Mouse (Mus musculus): ENCODE measurements at regions not wholly inside any gene's neighbourhood (a gene's known extent, or its start where the extent isn't known, plus 50 kb on each side); places are given as distances from the start of the nearest gene placed in this dataset.

GRCm38 (mm10) chr6:50713297-50713696 lies 59.1 kb upstream of the Npvf start:
- no peak for ATAC-seq (ENCODE audit: extremely low read depth, insufficient number of reproducible peaks, low FRiP score, poor library complexity, severe bottlenecking)

GRCm38 (mm10) chr6:50718631-50719030 lies 64.4 kb upstream of the Npvf start:
- no peak for ATAC-seq (ENCODE audit: extremely low read depth, insufficient number of reproducible peaks, low FRiP score, poor library complexity, severe bottlenecking)

GRCm38 (mm10) chr6:50720346-50720745 lies 66.1 kb upstream of the Npvf start:
- ATAC-seq (ENCODE audit: extremely low read depth, insufficient number of reproducible peaks, low FRiP score, poor library complexity, severe bottlenecking), result no peak

- ATAC-seq (ENCODE audit: extremely low read depth, insufficient number of reproducible peaks, low FRiP score, poor library complexity, severe bottlenecking), result no peak
These were observed 71.4 kb upstream of the Npvf start for GRCm38 (mm10) chr6:50725640-50726039.

GRCm38 (mm10) chr6:50726166-50726591 lies 71.9 kb upstream of the Npvf start:
- no peak for ATAC-seq (ENCODE audit: extremely low read depth, insufficient number of reproducible peaks, low FRiP score, poor library complexity, severe bottlenecking)

GRCm38 (mm10) chr6:50730744-50731718 lies 76.8 kb upstream of the Npvf start:
- ATAC-seq (ENCODE audit: extremely low read depth, insufficient number of reproducible peaks, low FRiP score, poor library complexity, severe bottlenecking), result no peak

- ATAC-seq (ENCODE audit: extremely low read depth, insufficient number of reproducible peaks, low FRiP score, poor library complexity, severe bottlenecking), result no peak
These were observed 80.5 kb upstream of the Npvf start for GRCm38 (mm10) chr6:50734701-50735100.

GRCm38 (mm10) chr6:50735825-50736224 lies 81.6 kb upstream of the Npvf start:
- ATAC-seq (ENCODE audit: extremely low read depth, insufficient number of reproducible peaks, low FRiP score, poor library complexity, severe bottlenecking), result no peak

- ATAC-seq (ENCODE audit: extremely low read depth, insufficient number of reproducible peaks, low FRiP score, poor library complexity, severe bottlenecking), result no peak
These were observed 87.8 kb upstream of the Npvf start for GRCm38 (mm10) chr6:50742009-50742408.

- no peak for ATAC-seq (ENCODE audit: extremely low read depth, insufficient number of reproducible peaks, low FRiP score, poor library complexity, severe bottlenecking)
These were observed 90.4 kb upstream of the Npvf start for GRCm38 (mm10) chr6:50744462-50745166.

GRCm38 (mm10) chr6:50753151-50753550 lies 98.9 kb upstream of the Npvf start:
- ATAC-seq (ENCODE audit: extremely low read depth, insufficient number of reproducible peaks, low FRiP score, poor library complexity, severe bottlenecking), result no peak

- ATAC-seq (ENCODE audit: extremely low read depth, insufficient number of reproducible peaks, low FRiP score, poor library complexity, severe bottlenecking), result no peak
These were observed 100.5 kb upstream of the Npvf start for GRCm38 (mm10) chr6:50754786-50755185.

- no peak for ATAC-seq (ENCODE audit: extremely low read depth, insufficient number of reproducible peaks, low FRiP score, poor library complexity, severe bottlenecking)
These were observed 106.1 kb upstream of the Npvf start for GRCm38 (mm10) chr6:50760367-50760766.

- no peak for ATAC-seq (ENCODE audit: extremely low read depth, insufficient number of reproducible peaks, low FRiP score, poor library complexity, severe bottlenecking)
These were observed 108.9 kb upstream of the Npvf start for GRCm38 (mm10) chr6:50763121-50763520.

- ATAC-seq (ENCODE audit: extremely low read depth, insufficient number of reproducible peaks, low FRiP score, poor library complexity, severe bottlenecking), result no peak
These were observed 112.2 kb upstream of the Npvf start for GRCm38 (mm10) chr6:50766442-50766915.

- ATAC-seq (ENCODE audit: extremely low read depth, insufficient number of reproducible peaks, low FRiP score, poor library complexity, severe bottlenecking), result no peak
These were observed 112.9 kb upstream of the Npvf start for GRCm38 (mm10) chr6:50767126-50767525.

GRCm38 (mm10) chr6:50767827-50768226 lies 113.6 kb upstream of the Npvf start:
- ATAC-seq (ENCODE audit: extremely low read depth, insufficient number of reproducible peaks, low FRiP score, poor library complexity, severe bottlenecking), result no peak

GRCm38 (mm10) chr6:50769101-50769500 lies 114.9 kb upstream of the Npvf start:
- no peak for ATAC-seq (ENCODE audit: extremely low read depth, insufficient number of reproducible peaks, low FRiP score, poor library complexity, severe bottlenecking)

- ATAC-seq (ENCODE audit: extremely low read depth, insufficient number of reproducible peaks, low FRiP score, poor library complexity, severe bottlenecking), result no peak
These were observed 116.2 kb upstream of the Npvf start for GRCm38 (mm10) chr6:50770481-50770880.

GRCm38 (mm10) chr6:50775637-50776036 lies 121.4 kb upstream of the Npvf start:
- no peak for ATAC-seq (ENCODE audit: extremely low read depth, insufficient number of reproducible peaks, low FRiP score, poor library complexity, severe bottlenecking)

Measured in neutrophil, adult 5-6 weeks (primary cell).